Mouse (Mus musculus) heart, embryonic 12.5 days (tissue): ENCODE measurements around the gene Cpsf4l. TPM values are rescaled to one million over a fixed set of nuclear protein-coding genes. Genes with fewer than 3 reads are reported as not detected.

ENCODE experiments used
- ATAC-seq: fragments of 200-750 bp; cut with Nextera tagmentation; 2 replicates; pipeline ENCODE4 v1.8.0; 2017; ENCODE audit warnings: moderate TSS enrichment, moderate library complexity; ENCODE audit not compliant: insufficient number of reproducible peaks, low FRiP score
- H3K27ac ChIP-seq: fragments of 300-500 bp; sonication (generic); 2 replicates; pipeline ENCODE4 v1.5.1; 2016; ENCODE audit warnings: mild to moderate bottlenecking, moderate library complexity; ENCODE audit not compliant: poor library complexity, severe bottlenecking
- H3K27me3 ChIP-seq: fragments of 300-500 bp; sonication (generic); replicated peaks from 2 replicates; pipeline ENCODE4 v1.6.1; 2016; ENCODE audit warnings: mild to moderate bottlenecking, moderate library complexity
- H3K36me3 ChIP-seq: fragments of 300-500 bp; sonication (generic); 2 replicates; pipeline ENCODE4 v1.6.1; 2016; ENCODE audit warnings: mild to moderate bottlenecking, moderate library complexity
- H3K4me1 ChIP-seq: fragments of 300-500 bp; sonication (generic); replicated peaks from 2 replicates; pipeline ENCODE4 v1.6.1; 2016; ENCODE audit warnings: mild to moderate bottlenecking
- H3K4me2 ChIP-seq: fragments of 300-500 bp; sonication (generic); 2 replicates; pipeline ENCODE4 v1.6.1; 2016; ENCODE audit warnings: mild to moderate bottlenecking, moderate library complexity
- H3K4me3 ChIP-seq: fragments of 300-500 bp; sonication (generic); 2 replicates; pipeline ENCODE4 v1.5.1; 2016; ENCODE audit warnings: mild to moderate bottlenecking
- H3K9ac ChIP-seq: fragments of 300-500 bp; sonication (generic); 2 replicates; pipeline ENCODE4 v1.6.1; 2016; ENCODE audit warnings: mild to moderate bottlenecking, moderate library complexity
- H3K9me3 ChIP-seq: fragments of 300-500 bp; sonication (generic); replicated peaks from 2 replicates; pipeline ENCODE4 v1.6.1; 2016; ENCODE audit warnings: mild to moderate bottlenecking, moderate library complexity
- WGBS: fragments of 180-500 bp; shearing (Covaris S2); methylation state at CpG from one replicate; pipeline ENCODE4 v1.1.7; 2016; 5-methylcytosine and 5-hydroxymethylcytosine counted together
- polyA plus RNA-seq: library from polyadenylated mRNA; unstranded; fragments of >200 nt; fragmentation: Nextera tagmentation; extraction: Ambion mirVana; gene quantifications from 2 replicates; pipeline ENCODE4 v1.2.1, GENCODE M21; 2016

Gene Cpsf4l
- polyA plus RNA-seq, 1 experiment from 2014 or later = not detected

DNA sequence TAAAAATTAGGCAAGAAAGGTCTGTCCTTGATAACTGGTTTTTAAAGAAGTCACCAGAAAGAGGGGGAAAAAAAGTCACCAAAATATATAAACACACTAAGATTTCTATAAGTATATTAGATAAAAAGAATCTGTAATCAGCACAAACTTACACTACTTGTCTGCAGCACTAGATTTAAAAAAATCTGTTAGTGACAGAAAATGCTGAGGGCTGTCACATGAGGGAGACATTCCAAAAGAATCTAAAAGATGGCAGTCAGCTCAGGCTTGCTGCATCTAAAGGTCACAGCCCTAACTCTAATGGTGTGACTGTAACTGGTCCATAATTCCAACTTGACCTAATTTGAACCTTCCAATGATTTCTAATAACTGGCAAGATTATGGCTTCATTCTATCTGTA lies 27.8 kb downstream of the Cpsf4l start:
- ATAC-seq = no peak
- H3K27ac ChIP-seq = no peak overlapping the region
- peak overlapping the region; percentile 29 for H3K4me3 ChIP-seq
- H3K36me3 ChIP-seq = peaks cover 11% of the 10 kb centered on the region
- no peaks in the 10 kb centered on the region for H3K9me3 ChIP-seq
- no peak overlapping the region for H3K9ac ChIP-seq
- peaks cover 54% of the 10 kb centered on the region for H3K4me1 ChIP-seq
- H3K27me3 ChIP-seq = no peaks in the 10 kb centered on the region
- peak overlapping the region; percentile 52 for H3K4me2 ChIP-seq

DNA sequence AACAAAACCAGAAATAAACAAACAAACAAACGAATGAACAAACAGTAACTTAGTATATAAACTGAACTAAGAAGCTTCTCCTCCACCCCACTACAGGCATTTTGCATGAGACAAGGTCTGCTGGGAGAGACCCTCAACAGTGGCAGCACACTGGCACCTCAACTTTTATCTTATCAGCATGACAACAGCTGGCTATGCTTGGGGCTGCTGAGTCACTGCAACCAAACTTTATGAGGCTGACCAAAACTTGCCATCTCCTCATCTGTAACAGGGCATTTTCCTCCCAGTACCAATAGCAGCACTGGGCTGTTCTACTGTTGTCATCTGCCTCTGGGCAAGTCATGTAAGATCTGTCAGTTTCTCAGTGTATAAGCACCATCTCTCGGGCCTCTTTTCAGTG lies 28.9 kb downstream of the Cpsf4l start:
- Histone ChIP-seq H3K27ac (peak overlapping the region; percentile 71), H3K4me1 (peaks cover 48% of the 10 kb centered on the region), H3K4me3 (no peak overlapping the region), H3K36me3 (peaks cover 18% of the 10 kb centered on the region), H3K9ac (no peak overlapping the region), H3K4me2 (peak overlapping the region; percentile 18; the same call in 1 of the 2 replicates), H3K27me3 (no peaks in the 10 kb centered on the region), H3K9me3 (no peaks in the 10 kb centered on the region)
- WGBS = 58% methylated on average over 2 of the region's 2 CpGs
- ATAC-seq = peak; percentile 68

DNA sequence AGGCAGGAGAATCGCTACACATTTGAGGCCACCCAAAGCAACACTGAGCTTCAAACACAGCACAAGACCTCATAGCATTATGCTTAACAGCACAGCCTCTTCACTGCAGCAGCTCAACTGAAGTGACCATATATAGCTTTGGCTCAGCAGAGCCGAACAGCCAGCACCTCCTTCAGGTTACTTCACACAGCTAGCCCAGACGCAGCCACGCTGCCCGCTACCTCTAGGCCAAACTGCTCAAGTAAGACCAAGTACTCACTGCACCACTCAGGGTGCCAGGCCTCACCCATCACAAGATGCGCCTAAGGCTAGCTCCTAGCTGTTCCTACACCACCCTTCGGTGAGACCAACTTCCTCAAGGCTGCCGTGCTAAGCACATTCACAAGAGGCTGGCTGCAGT lies 31.4 kb downstream of the Cpsf4l start:
- whole genome bisulfite sequencing = 70% methylated on average over 8 of the region's 8 CpGs
- H3K4me1 ChIP-seq = peaks cover 47% of the 10 kb centered on the region
- no peaks in the 10 kb centered on the region for H3K9me3 ChIP-seq
- H3K36me3 ChIP-seq = peaks cover 38% of the 10 kb centered on the region
- H3K27me3 ChIP-seq = no peaks in the 10 kb centered on the region
- 0 out of 2 replicates have a peak overlapping the region, but pooled peaks have one; percentile 30 for H3K9ac ChIP-seq
- 0 out of 2 replicates have a peak overlapping the region, but pooled peaks have one; percentile 19 for H3K4me3 ChIP-seq
- peak overlapping the region; percentile 88 for H3K27ac ChIP-seq
- no peak for ATAC-seq
- H3K4me2 ChIP-seq = peak overlapping the region; percentile 46

DNA sequence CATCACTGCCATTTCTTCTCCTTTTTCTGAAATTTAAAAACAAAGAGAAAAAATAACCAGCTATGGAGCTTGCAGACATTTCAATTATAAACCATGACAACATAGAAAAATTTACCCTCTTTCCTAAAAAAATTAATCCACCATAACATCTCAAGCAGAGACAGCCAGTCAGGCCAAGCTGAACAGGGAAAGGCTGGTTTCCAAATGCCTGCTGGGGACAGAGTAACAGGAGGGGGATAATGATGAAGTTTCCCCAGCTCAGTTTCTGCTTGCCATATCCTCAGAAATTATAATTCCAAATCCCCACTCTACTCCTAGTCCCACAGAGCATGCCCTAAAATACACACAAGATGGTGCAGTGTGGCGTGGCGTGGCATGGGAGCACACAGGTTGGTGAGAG lies 32.4 kb downstream of the Cpsf4l start:
- Histone ChIP-seq H3K4me1 (peaks cover 47% of the 10 kb centered on the region), H3K9ac (no peak overlapping the region), H3K27ac (no peak overlapping the region)

DNA sequence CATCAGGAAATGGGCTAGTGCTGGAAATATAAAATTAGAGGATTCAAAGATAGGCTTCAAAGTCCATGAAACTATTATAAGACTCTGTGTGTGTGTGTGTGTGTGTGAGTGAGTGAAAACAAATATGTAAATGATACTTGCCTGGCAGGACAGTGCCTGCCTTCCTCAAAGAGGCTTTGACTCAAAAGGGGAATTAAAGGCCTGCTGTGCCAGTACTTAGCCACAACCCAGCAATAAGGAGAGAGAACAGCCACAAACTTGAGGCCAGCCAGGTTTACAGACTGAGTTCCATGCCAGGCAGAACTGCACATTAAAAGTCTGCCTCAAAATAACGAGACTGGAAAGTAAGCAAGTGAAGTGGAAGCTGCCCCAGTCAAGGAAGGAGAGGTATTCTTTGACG lies 33.0 kb downstream of the Cpsf4l start:
- Histone ChIP-seq H3K4me3 (no peak overlapping the region), H3K27me3 (no peaks in the 10 kb centered on the region), H3K4me1 (peaks cover 43% of the 10 kb centered on the region), H3K27ac (no peak overlapping the region), H3K9ac (no peak overlapping the region), H3K36me3 (peaks cover 52% of the 10 kb centered on the region), H3K9me3 (no peaks in the 10 kb centered on the region), H3K4me2 (no peak overlapping the region)
- ATAC-seq = no peak
- WGBS = 89% methylated on average over 2 of the region's 2 CpGs

More for the DNA sequence above, 32.4 kb downstream of the Cpsf4l start:
- Histone ChIP-seq H3K9me3 (no peaks in the 10 kb centered on the region), H3K4me2 (no peak overlapping the region), H3K36me3 (peaks cover 47% of the 10 kb centered on the region), H3K4me3 (no peak overlapping the region), H3K27me3 (no peaks in the 10 kb centered on the region)
- ATAC-seq = no peak
- 89% methylated on average over 2 of the region's 2 CpGs for WGBS

DNA sequence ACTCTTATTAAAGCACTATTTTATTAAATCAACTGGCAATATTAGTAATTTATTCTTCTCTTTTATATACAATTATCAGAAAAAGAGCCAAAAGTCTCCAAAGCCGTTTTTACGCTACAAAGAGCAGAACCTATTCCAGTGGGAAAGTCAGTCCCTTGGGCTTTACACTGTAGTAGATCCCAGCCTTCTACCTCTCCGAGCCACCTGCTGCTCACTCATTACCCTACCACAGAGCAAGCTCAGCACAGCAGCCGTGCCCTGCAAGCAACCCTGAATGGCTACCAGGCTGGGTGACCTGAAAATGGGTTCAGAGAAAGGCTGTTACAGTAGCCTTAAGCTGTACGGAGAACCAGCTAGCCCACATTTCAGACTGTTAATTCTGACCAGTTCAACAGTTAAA lies 35.2 kb downstream of the Cpsf4l start:
- H3K4me2 ChIP-seq = no peak overlapping the region
- no peaks in the 10 kb centered on the region for H3K9me3 ChIP-seq
- H3K27ac ChIP-seq = no peak overlapping the region
- H3K4me1 ChIP-seq = peaks cover 28% of the 10 kb centered on the region
- H3K36me3 ChIP-seq = peaks cover 72% of the 10 kb centered on the region
- 90% methylated on average over 5 of the region's 5 CpGs for WGBS
- H3K9ac ChIP-seq = no peak overlapping the region
- H3K27me3 ChIP-seq = no peaks in the 10 kb centered on the region
- no peak overlapping the region for H3K4me3 ChIP-seq
- ATAC-seq = no peak

DNA sequence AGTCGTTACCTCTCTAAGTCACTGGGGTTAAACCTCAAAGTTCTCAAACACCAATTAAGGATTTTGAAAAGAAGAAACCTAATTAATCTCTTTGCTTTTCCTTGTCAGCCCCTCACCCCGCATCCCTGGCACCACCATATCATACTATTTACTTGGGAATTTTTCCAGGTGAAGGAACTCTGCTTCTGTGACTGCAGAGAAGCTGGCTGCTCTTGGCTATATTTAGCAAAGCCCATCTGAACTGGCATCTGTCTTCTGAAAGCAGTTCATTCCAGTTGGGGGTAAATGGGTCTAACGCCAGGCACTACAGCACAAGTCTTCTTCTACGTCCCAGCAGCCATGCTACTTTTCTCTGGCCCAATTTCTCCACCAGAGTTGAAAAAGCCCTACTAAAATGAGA lies 36.2 kb downstream of the Cpsf4l start:
- Histone ChIP-seq H3K9me3 (no peaks in the 10 kb centered on the region), H3K4me3 (no peak overlapping the region), H3K9ac (no peak overlapping the region), H3K27ac (peak overlapping the region; percentile 77), H3K27me3 (no peaks in the 10 kb centered on the region), H3K36me3 (peaks cover 81% of the 10 kb centered on the region), H3K4me2 (peak overlapping the region; percentile 20; the same call in 1 of the 2 replicates), H3K4me1 (peaks cover 27% of the 10 kb centered on the region)
- ATAC-seq = no peak
- WGBS = 66% methylated on average over 4 of the region's 4 CpGs

DNA sequence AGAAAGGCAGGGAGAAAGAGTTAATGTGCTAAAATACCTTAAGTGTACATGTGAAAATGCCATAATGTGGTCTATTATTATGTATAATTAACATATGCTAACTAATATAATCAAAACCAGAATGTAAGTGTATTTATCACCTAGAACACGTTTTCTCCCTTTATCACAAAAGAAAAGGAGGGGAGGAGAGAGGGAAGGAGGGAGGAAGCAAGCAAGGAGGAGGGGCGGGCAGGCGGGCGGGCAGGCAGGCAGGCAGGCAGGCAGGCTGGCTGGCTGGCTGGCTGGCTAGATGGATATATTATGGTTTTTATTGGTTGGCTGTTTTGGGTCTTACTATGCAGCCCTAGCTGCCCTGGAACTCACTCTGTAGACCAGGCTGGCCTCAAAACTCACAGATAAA lies 40.1 kb downstream of the Cpsf4l start:
- no peak for ATAC-seq
- Histone ChIP-seq H3K4me3 (no peak overlapping the region), H3K4me2 (no peak overlapping the region), H3K27me3 (no peaks in the 10 kb centered on the region), H3K9ac (no peak overlapping the region), H3K27ac (no peak overlapping the region), H3K4me1 (peaks cover 40% of the 10 kb centered on the region), H3K36me3 (peaks cover 62% of the 10 kb centered on the region), H3K9me3 (no peaks in the 10 kb centered on the region)
- 77% methylated on average over 4 of the region's 4 CpGs for WGBS

DNA sequence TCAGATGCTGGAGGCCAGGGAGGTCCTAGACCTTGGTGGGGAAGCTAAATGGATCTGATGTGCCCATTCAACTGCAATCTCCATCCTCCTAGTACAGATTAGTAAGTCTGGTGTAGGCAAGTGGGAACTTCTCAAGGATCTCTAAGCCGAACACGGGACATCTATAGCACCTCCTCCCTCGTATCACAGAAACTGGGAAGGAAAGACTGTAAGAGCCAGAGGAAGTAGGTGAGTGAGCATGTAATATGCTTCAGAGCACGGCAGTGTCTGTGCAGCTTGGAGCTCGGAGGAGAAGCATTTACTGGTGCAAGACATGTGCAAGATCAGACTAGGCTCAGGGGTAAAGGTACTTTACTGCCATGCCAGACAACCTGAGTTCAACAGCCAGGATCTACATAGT lies 41.0 kb downstream of the Cpsf4l start:
- 87% methylated on average over 5 of the region's 5 CpGs for WGBS
- H3K36me3 ChIP-seq = peaks cover 66% of the 10 kb centered on the region

DNA sequence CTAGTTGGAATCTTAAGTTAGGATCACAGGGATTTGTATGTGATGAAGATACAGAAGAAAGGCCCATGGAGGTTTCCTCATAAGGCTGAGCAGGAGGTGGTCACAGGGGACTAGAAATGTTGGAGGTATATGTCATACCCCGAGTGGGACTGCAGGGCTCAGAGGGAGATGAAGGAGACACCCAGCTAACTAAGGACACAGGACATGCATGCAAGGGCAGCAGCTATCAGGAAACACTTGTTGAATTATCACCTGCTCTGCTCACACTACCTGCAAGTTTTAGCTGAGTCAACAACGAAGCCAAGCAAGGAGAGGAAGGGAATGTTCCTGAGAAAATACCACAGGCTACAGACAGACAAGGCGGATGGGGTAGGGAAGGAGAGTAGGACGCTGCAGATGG lies 42.1 kb downstream of the Cpsf4l start:
- no peaks in the 10 kb centered on the region for H3K27me3 ChIP-seq
- 74% methylated on average over 4 of the region's 4 CpGs for WGBS

More for the DNA sequence above, 41.0 kb downstream of the Cpsf4l start:
- Histone ChIP-seq H3K9ac (no peak overlapping the region), H3K9me3 (no peaks in the 10 kb centered on the region), H3K27me3 (no peaks in the 10 kb centered on the region), H3K27ac (no peak overlapping the region), H3K4me1 (peaks cover 34% of the 10 kb centered on the region), H3K4me2 (no peak overlapping the region), H3K4me3 (no peak overlapping the region)
- no peak for ATAC-seq

DNA sequence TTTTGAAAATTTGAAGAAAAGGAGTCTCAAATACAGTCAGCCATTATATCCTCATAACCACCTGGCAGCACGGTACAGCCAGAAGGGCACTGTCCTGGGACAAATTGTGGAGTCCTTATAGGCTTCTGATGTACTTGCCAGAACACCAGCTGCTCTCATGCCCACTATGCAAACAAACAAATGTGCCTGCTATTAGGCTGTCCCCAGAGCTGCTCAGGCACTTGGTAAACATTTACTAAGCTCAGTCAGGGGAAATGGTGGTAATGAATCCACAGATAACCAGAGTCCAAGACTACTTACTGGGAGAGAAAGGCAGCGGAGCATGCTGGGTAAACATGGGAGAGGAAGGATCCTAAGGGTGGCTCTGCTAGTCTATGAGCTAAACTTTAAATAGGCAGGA lies 42.7 kb downstream of the Cpsf4l start:
- Histone ChIP-seq H3K9me3 (no peaks in the 10 kb centered on the region), H3K4me2 (no peak overlapping the region), H3K9ac (no peak overlapping the region; the same call in 1 of the 2 replicates), H3K4me1 (peaks cover 27% of the 10 kb centered on the region), H3K27me3 (no peaks in the 10 kb centered on the region), H3K4me3 (no peak overlapping the region), H3K36me3 (peaks cover 66% of the 10 kb centered on the region), H3K27ac (no peak overlapping the region)
- no peak for ATAC-seq
- 74% methylated on average over 2 of the region's 2 CpGs for WGBS

More for the DNA sequence above, 42.1 kb downstream of the Cpsf4l start:
- Histone ChIP-seq H3K9me3 (no peaks in the 10 kb centered on the region), H3K36me3 (peaks cover 65% of the 10 kb centered on the region), H3K27ac (no peak overlapping the region), H3K4me1 (peaks cover 27% of the 10 kb centered on the region), H3K4me2 (no peak overlapping the region), H3K4me3 (no peak overlapping the region), H3K9ac (no peak overlapping the region)
- no peak for ATAC-seq

DNA sequence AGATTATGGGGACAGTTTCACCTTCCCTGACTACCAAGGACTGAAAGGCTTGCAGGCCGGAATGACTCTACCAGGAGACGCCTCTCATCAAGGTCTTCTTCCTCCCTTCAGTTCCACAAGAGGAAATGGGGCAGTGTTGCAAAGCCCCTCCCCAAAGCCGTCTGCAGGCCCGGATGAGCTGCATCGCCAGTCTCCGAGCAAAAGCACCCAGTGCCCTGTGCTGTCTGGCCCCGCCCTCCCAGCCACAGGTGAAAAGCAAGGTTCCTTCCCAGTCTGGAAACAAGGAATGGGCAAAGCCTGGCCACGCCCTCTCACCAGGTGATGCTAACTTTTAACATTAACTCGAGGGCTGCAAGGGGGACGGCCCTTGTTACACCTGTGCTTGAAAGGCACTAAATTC lies 43.2 kb downstream of the Cpsf4l start:
- Histone ChIP-seq H3K4me3 (no peak overlapping the region), H3K9me3 (no peaks in the 10 kb centered on the region), H3K4me1 (peaks cover 27% of the 10 kb centered on the region), H3K27ac (no peak overlapping the region), H3K4me2 (0 out of 2 replicates have a peak overlapping the region, but pooled peaks have one; percentile 8), H3K27me3 (no peaks in the 10 kb centered on the region), H3K36me3 (peaks cover 66% of the 10 kb centered on the region), H3K9ac (no peak overlapping the region)
- WGBS = 49% methylated on average over 10 of the region's 10 CpGs
- peak; percentile 54; the same call in 1 of the 2 replicates for ATAC-seq
